Comparison of ENCODE assay signal across 14 mouse cellular contexts in genomic region chr11:113208521-113209072, GRCm38 (mm10).
DNase-seq lines count a peak whose midpoint lies in the region; ATAC-seq lines count a peak whose summit lies in the region.
"Had no signal": no experiment of that assay in that cellular context is flagged by ENCODE, and none has a peak within 500 bp of the region (broad histone marks: within the 10 kb centered on the region; RNA-seq: fewer than 3 reads in every experiment).

No protein-coding gene starts in this region.

- 0 out of 2 replicates have a peak, but pooled peaks cover 4% of the 10 kb centered on the region for H3K27me3 ChIP-seq in embryonic facial prominence, embryonic 13.5 days
- peaks cover 46% of the 10 kb centered on the region for H3K27me3 ChIP-seq in embryonic facial prominence, embryonic 10.5 days (replicated peaks; ENCODE audit: low read depth, poor library complexity, severe bottlenecking)
- H3K27me3 ChIP-seq: hindbrain, embryonic 15.5 days had no signal

- no peak overlapping the region for H3K4me2 ChIP-seq in embryonic facial prominence, embryonic 13.5 days
- H3K4me2 ChIP-seq: hindbrain, embryonic 15.5 days had no signal

- H3K27ac ChIP-seq in embryonic facial prominence, embryonic 13.5 days: no peak overlapping the region
- H3K27ac ChIP-seq in embryonic facial prominence, embryonic 10.5 days (replicated peaks): no peak overlapping the region
- H3K27ac ChIP-seq: hindbrain, embryonic 15.5 days had no signal

- H3K9ac ChIP-seq in embryonic facial prominence, embryonic 13.5 days: no peak overlapping the region
- H3K9ac ChIP-seq: hindbrain, embryonic 15.5 days had no signal

- 64% methylated on average over 18 of the region's 18 CpGs for WGBS in embryonic facial prominence, embryonic 13.5 days
- 65% methylated on average over 18 of the region's 18 CpGs for WGBS in embryonic facial prominence, embryonic 10.5 days

- H3K4me1 ChIP-seq in embryonic facial prominence, embryonic 13.5 days: peaks cover 7% of the 10 kb centered on the region; the same call in 1 of the 2 replicates
- H3K4me1 ChIP-seq in embryonic facial prominence, embryonic 10.5 days: peaks cover 20% of the 10 kb centered on the region
- H3K4me1 ChIP-seq: hindbrain, embryonic 15.5 days had no signal

- no peaks in the 10 kb centered on the region for H3K36me3 ChIP-seq in embryonic facial prominence, embryonic 13.5 days
- H3K36me3 ChIP-seq in embryonic facial prominence, embryonic 10.5 days (replicated peaks): no peaks in the 10 kb centered on the region
- H3K36me3 ChIP-seq: hindbrain, embryonic 15.5 days had no signal

- no peak overlapping the region for H3K4me3 ChIP-seq in embryonic facial prominence, embryonic 13.5 days
- no peak overlapping the region for H3K4me3 ChIP-seq in embryonic facial prominence, embryonic 10.5 days
- H3K4me3 ChIP-seq: hindbrain, embryonic 15.5 days had no signal

- no peaks in the 10 kb centered on the region for H3K9me3 ChIP-seq in embryonic facial prominence, embryonic 13.5 days
- H3K9me3 ChIP-seq in embryonic facial prominence, embryonic 10.5 days: no peaks in the 10 kb centered on the region
- H3K9me3 ChIP-seq: hindbrain, embryonic 15.5 days had no signal

- 0 out of 2 replicates have a peak, but pooled peaks have one; percentile 26 for ATAC-seq in embryonic facial prominence, embryonic 13.5 days (ENCODE audit: insufficient number of reproducible peaks, insufficient read depth, low FRiP score, low TSS enrichment, low read depth)
- ATAC-seq in CD4-positive, CD25-positive, alpha-beta regulatory T cell, adult 4 months: peak; percentile 63
- ATAC-seq in megakaryocyte, adult 5-6 weeks (ENCODE audit: poor library complexity, severe bottlenecking): peak; percentile 85

- DNase-seq in embryonic facial prominence, embryonic 10.5 days (ENCODE audit: low spot score): no peak
- DNase-seq in fat pad, adult 2 months (ENCODE audit: extremely low read depth, low read depth, low spot score): peak; percentile 59
- DNase-seq in adrenal gland, postnatal 36 days: no peak
- no peak for DNase-seq in layer of hippocampus, adult 11-12 months (ENCODE audit: low spot score)
- no peak for DNase-seq in left cerebral cortex, adult 18-20 months (ENCODE audit: low spot score in 2 of 2)
- DNase-seq: cerebellum, postnatal 36 days; heart, adult 11 months; kidney, postnatal 36 days; liver; right cerebral cortex, postnatal 14 days had no signal

Comparison
In these comparisons a context has a peak if more than half of its experiments do, and no peak if none do; other contexts are left out.
1. ATAC-seq: peak in every context shown above with its lines; median percentile 85 in megakaryocyte, adult 5-6 weeks; 63 in CD4-positive, CD25-positive, alpha-beta regulatory T cell, adult 4 months; 26 in embryonic facial prominence, embryonic 13.5 days.